Mouse (Mus musculus): ENCODE measurements around the gene Cwc25.

DNA sequence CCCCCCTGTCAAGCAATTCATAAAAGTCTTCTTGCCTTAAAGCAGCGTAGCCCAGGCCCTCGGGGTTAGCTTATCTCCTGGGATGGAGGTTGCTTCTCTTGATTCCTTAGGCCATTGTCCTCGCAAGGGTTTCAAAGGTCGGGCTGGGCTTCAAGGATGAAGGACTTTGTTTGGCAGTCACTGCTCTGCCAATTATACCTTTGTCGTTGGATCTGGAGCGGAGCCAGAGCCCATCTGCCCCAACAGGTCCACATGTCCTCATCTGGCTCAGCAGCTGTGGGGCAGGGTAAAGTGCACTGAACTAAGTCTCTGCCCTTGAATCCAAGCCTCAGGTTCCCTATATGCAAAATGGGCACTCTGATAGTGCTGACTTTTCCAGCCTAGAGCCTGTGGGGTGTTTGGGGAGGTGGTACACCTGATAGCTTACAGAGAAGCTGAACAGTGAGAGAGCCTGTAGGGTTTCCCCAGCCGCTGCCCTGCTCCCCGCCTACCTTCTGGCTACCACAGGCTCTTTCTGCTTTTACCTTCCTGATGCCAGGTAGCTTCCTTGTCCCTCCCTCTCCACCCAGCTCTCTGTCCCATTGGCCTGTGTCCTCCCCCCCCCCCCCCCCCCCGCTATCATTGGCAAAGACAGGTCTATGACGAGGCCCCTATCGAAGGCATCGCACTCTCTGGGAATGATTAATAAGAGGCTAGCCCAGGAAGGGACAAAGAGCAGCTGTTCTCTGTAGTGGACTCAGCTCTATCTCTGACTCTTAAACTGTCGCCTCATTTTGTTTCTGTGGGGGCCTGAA is 45.4 kb upstream of the Cwc25 start:
- TF ChIP-seq CTCF (IDR thresholded peaks at IDR 0.05; ENCODE audit: control insufficient read depth, insufficient read depth, insufficient replicate concordance, low read depth, low read length) (no peak), POLR2A (IDR thresholded peaks at IDR 0.05; ENCODE audit: control insufficient read depth, low read depth, low read length) (no peak)

All from testis, adult 2 months (tissue).